ENCODE assay signal across 8 mouse cellular contexts in the genomic region with DNA sequence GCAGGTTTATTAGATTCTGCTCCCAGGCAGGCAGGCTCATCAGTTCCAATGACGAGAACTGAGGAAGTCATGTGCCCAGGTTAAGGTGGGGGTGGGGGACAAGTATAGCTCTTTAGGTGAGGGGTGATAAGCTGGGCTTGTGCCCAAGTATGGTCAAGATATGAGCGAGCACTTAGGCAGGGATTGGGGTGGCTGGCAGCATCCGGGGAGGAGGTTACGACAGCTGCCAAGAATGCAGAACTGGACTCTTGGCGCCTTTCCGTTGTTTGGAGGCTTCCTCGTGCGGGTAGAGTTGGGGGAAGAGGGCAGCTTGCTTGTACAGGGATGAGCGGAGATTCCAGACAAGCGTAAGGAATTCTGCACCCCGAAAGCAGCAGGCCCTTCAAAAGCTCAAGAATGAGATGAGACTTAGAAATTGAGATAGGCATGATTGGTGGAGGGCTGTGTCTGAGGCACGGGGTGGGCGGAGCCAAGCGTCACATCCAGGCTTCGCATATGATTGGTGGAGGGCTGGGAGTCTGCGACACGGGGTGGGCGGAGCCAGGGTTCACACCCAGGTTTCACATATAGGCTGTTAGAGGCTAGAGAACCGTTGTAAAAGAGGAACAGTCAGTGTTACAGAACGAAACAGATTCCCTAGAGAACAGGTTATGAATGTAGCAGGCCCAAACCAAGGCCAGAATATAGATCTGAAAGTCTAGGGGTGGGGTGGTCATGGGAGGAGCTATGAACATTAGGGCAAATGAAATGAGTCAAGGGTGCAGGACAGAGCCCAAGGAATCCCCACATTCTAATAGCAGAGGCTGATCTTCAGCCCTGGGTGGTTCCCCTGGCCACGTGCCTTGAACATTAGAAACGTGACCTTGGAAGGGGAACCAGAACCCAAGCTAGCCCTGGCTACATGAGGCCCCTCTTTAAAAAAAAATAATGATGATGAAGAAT. TPM values are rescaled to one million over a fixed set of nuclear protein-coding genes. Genes with fewer than 3 reads are reported as not detected.
DNase-seq lines count a peak whose midpoint lies in the region; ATAC-seq and TF ChIP-seq lines count a peak whose summit lies in the region.

No protein-coding gene starts in this region.

- 0 out of 2 replicates have a peak, but pooled peaks cover 3% of the 10 kb centered on the region for H3K4me1 ChIP-seq in forebrain, embryonic 16.5 days (replicated peaks; ENCODE audit: control insufficient read depth, insufficient read depth, low read length)
- peaks cover 7% of the 10 kb centered on the region for H3K4me1 ChIP-seq in liver, postnatal 0 days (ENCODE audit: insufficient read depth)
- H3K4me1 ChIP-seq in neural tube, embryonic 13.5 days (replicated peaks) = peaks cover 4% of the 10 kb centered on the region; the same call in 1 of the 2 replicates
- H3K4me1 ChIP-seq in testis, adult 2 months (ENCODE audit: control insufficient read depth, insufficient read depth, low read length) = peaks cover 9% of the 10 kb centered on the region

- WGBS in forebrain, embryonic 16.5 days = 29% methylated on average over 22 of the region's 22 CpGs
- 13% methylated on average over 22 of the region's 22 CpGs for WGBS in liver, postnatal 0 days (ENCODE audit: insufficient replicate concordance)
- 27% methylated on average over 22 of the region's 22 CpGs for WGBS in neural tube, embryonic 13.5 days

- intact Hi-C loops in heart, postnatal 25 days (cut with DNase I) = no loop called here

- TF ChIP-seq EP300 in liver, postnatal 0 days (IDR thresholded peaks at IDR 0.05; ENCODE audit: low read depth) = no peak

- H3K36me3 ChIP-seq in forebrain, embryonic 16.5 days (ENCODE audit: control insufficient read depth, insufficient read depth) = no peaks in the 10 kb centered on the region
- H3K36me3 ChIP-seq in liver, postnatal 0 days (replicated peaks; ENCODE audit: insufficient read depth, low read length) = peaks cover 9% of the 10 kb centered on the region
- no peaks in the 10 kb centered on the region for H3K36me3 ChIP-seq in neural tube, embryonic 13.5 days
- H3K36me3 ChIP-seq in testis, adult 2 months (ENCODE audit: control insufficient read depth, insufficient read depth, low read length) = no peaks in the 10 kb centered on the region

- 0 out of 2 replicates have a peak, but pooled peaks have one; percentile 30 for TF ChIP-seq POLR2A in testis, adult 2 months (IDR thresholded peaks at IDR 0.05; ENCODE audit: control insufficient read depth, low read depth, low read length)

- peak; percentile 100 for ATAC-seq in forebrain, embryonic 16.5 days
- peak; percentile 94 for ATAC-seq in liver, postnatal 0 days
- peak; percentile 99 for ATAC-seq in neural tube, embryonic 13.5 days (ENCODE audit: low read depth)

- H3K9ac ChIP-seq in forebrain, embryonic 16.5 days (replicated peaks; ENCODE audit: low read depth, low read length) = peak overlapping the region; percentile 36
- H3K9ac ChIP-seq in liver, postnatal 0 days (replicated peaks) = no peak overlapping the region
- peak overlapping the region; percentile 59 for H3K9ac ChIP-seq in neural tube, embryonic 13.5 days

- peak overlapping the region; percentile 10; the same call in 1 of the 2 replicates for H3K27ac ChIP-seq in forebrain, embryonic 16.5 days (ENCODE audit: low read length)
- H3K27ac ChIP-seq in liver, postnatal 0 days (ENCODE audit: low read depth) = peak overlapping the region; percentile 73
- H3K27ac ChIP-seq in neural tube, embryonic 13.5 days (replicated peaks) = peak overlapping the region; percentile 47; the same call in 1 of the 2 replicates
- H3K27ac ChIP-seq in testis, adult 2 months (ENCODE audit: control insufficient read depth, insufficient read depth, low read depth, low read length) = peak overlapping the region; percentile 73

- DNase-seq in ES-CJ7 (ENCODE audit: low read depth, low spot score) = peak; percentile 73
- DNase-seq in cerebellum, adult 11-12 months = peak; percentile 28
- peak; percentile 66 for DNase-seq in heart, postnatal 25 days (ENCODE audit: low spot score)
- peak; percentile 70 for DNase-seq in layer of hippocampus, adult 11-12 months (ENCODE audit: low spot score)
- peak; percentile 92 for DNase-seq in liver, postnatal 0 days

- no peaks in the 10 kb centered on the region for H3K27me3 ChIP-seq in forebrain, embryonic 16.5 days (replicated peaks; ENCODE audit: control insufficient read depth, insufficient read depth, low read length)
- no peaks in the 10 kb centered on the region for H3K27me3 ChIP-seq in liver, postnatal 0 days (ENCODE audit: insufficient read depth, low read length)
- no peaks in the 10 kb centered on the region for H3K27me3 ChIP-seq in neural tube, embryonic 13.5 days
- no peaks in the 10 kb centered on the region for H3K27me3 ChIP-seq in testis, adult 2 months (ENCODE audit: control insufficient read depth, insufficient read depth, low read length)

- no peaks in the 10 kb centered on the region for H3K9me3 ChIP-seq in forebrain, embryonic 16.5 days (ENCODE audit: control insufficient read depth, low read length)
- H3K9me3 ChIP-seq in liver, postnatal 0 days (ENCODE audit: low read length) = no peaks in the 10 kb centered on the region
- no peaks in the 10 kb centered on the region for H3K9me3 ChIP-seq in neural tube, embryonic 13.5 days

- TF ChIP-seq CTCF in liver, postnatal 0 days (IDR thresholded peaks at IDR 0.05; ENCODE audit: low read depth) = no peak
- TF ChIP-seq CTCF in testis, adult 2 months (IDR thresholded peaks at IDR 0.05; ENCODE audit: control insufficient read depth, insufficient read depth, insufficient replicate concordance, low read depth, low read length) = no peak

- peak overlapping the region; percentile 61 for H3K4me2 ChIP-seq in forebrain, embryonic 16.5 days (ENCODE audit: low read length)
- peak overlapping the region; percentile 60 for H3K4me2 ChIP-seq in liver, postnatal 0 days (ENCODE audit: low read depth, low read length)
- H3K4me2 ChIP-seq in neural tube, embryonic 13.5 days = peak overlapping the region; percentile 56

- H3K4me3 ChIP-seq in forebrain, embryonic 16.5 days (replicated peaks; ENCODE audit: low read length) = peak overlapping the region; percentile 44
- H3K4me3 ChIP-seq in liver, postnatal 0 days (ENCODE audit: low read depth, low read length) = peak overlapping the region; percentile 21; the same call in 1 of the 2 replicates
- H3K4me3 ChIP-seq in neural tube, embryonic 13.5 days = peak overlapping the region; percentile 38
- peak overlapping the region; percentile 37 for H3K4me3 ChIP-seq in testis, adult 2 months (ENCODE audit: control insufficient read depth, low read depth, low read length)

RNA-seq across cellular contexts. Expression of gene Sp100, which starts 53.7 kb away (rescaled TPM):
- polyA plus RNA-seq in forebrain, embryonic 16.5 days (2015; fragmentation: Nextera tagmentation; extraction: Ambion mirVana) = 0.98 TPM in 1 of 2 replicates, not detected in the other
- 10 to 100 TPM; 17.9 to 20.2 TPM for total RNA-seq in heart, postnatal 25 days (2021)
- 12.7 and 13.0 TPM in 2 replicates for polyA plus RNA-seq in liver, postnatal 0 days (2015; fragmentation: Nextera tagmentation; extraction: Ambion mirVana)
- polyA plus RNA-seq in neural tube, embryonic 13.5 days (2015; fragmentation: Nextera tagmentation; extraction: Ambion mirVana) = 0.46 and 1.2 TPM in 2 replicates
- polyA plus RNA-seq in testis, adult 2 months (2012; rRNA removed) = 0.79 and 1.1 TPM in 2 replicates

Comparison
In these comparisons a context has a peak if more than half of its experiments do, and no peak if none do; other contexts are left out.
1. Peak in every context shown above with its lines: DNase-seq, ATAC-seq, H3K4me3 ChIP-seq and H3K27ac ChIP-seq.
2. DNase-seq: peak in every context shown above with its lines; median percentile 92 in liver, postnatal 0 days; 73 in ES-CJ7; 70 in layer of hippocampus, adult 11-12 months; 66 in heart, postnatal 25 days; 28 in cerebellum, adult 11-12 months.
3. H3K27ac ChIP-seq: peak in every context shown above with its lines; median percentile 73 in liver, postnatal 0 days; 73 in testis, adult 2 months; 47 in neural tube, embryonic 13.5 days; 10 in forebrain, embryonic 16.5 days.